Mouse (Mus musculus) lung, postnatal 0 days (tissue): ENCODE measurements at regions not wholly inside any gene's neighbourhood (a gene's known extent, or its start where the extent isn't known, plus 50 kb on each side); places are given as distances from the start of the nearest gene placed in this dataset.

Experiments
- ATAC-seq: fragments of 200-750 bp; cut with Nextera tagmentation; 2 replicates; pipeline ENCODE4 v1.8.0; 2017; ENCODE audit warnings: moderate library complexity
- DNase-seq: peaks from one replicate; pipeline ENCODE4 v3.0.0-alpha.2; 2016; ENCODE audit warnings: low spot score
- H3K27ac ChIP-seq: fragments of 300-500 bp; sonication (generic); 2 replicates; pipeline ENCODE4 v1.5.1; 2014; ENCODE audit warnings: antibody characterized with exemption, mild to moderate bottlenecking, low read length, mixed read lengths
- H3K27me3 ChIP-seq: fragments of 300-500 bp; sonication (generic); replicated peaks from 2 replicates; pipeline ENCODE4 v1.6.1; 2014; ENCODE audit warnings: low read length, mixed read lengths; ENCODE audit not compliant: insufficient read depth
- H3K36me3 ChIP-seq: fragments of 300-500 bp; sonication (generic); 2 replicates; pipeline ENCODE4 v1.6.1; 2014; ENCODE audit warnings: low read length, mixed read lengths; ENCODE audit not compliant: insufficient read depth
- H3K4me1 ChIP-seq: fragments of 300-500 bp; sonication (generic); 2 replicates; pipeline ENCODE4 v1.6.1; 2014; ENCODE audit warnings: antibody characterized with exemption, low read depth, low read length, mixed read lengths; ENCODE audit not compliant: insufficient read depth
- H3K4me2 ChIP-seq: fragments of 300-500 bp; sonication (generic); replicated peaks from 2 replicates; pipeline ENCODE4 v1.6.1; 2014; ENCODE audit warnings: low read depth, mild to moderate bottlenecking, low read length, moderate library complexity, mixed read lengths
- H3K4me3 ChIP-seq: fragments of 300-500 bp; sonication (generic); 2 replicates; pipeline ENCODE4 v1.5.1; 2014; ENCODE audit warnings: low read depth, low read length
- H3K9ac ChIP-seq: fragments of 300-500 bp; sonication (generic); replicated peaks from 2 replicates; pipeline ENCODE4 v1.6.1; 2014; ENCODE audit warnings: low read depth, mild to moderate bottlenecking
- H3K9me3 ChIP-seq: fragments of 300-500 bp; sonication (generic); 2 replicates; pipeline ENCODE4 v1.6.1; 2016; ENCODE audit warnings: low read length, mixed read lengths
- CTCF ChIP-seq: IDR thresholded peaks from 2 replicates; pipeline ENCODE4 v1.5.1; 2016; ENCODE audit warnings: antibody characterized with exemption, mild to moderate bottlenecking
- EP300 ChIP-seq: IDR thresholded peaks from 2 replicates; pipeline ENCODE4 v1.6.1; 2016; ENCODE audit warnings: antibody characterized with exemption, mild to moderate bottlenecking, control low read depth
- WGBS: fragments of 180-500 bp; shearing (Covaris S2); extraction: QIAGEN DNeasy Blood & Tissue Kit; methylation state at CpG from one replicate; pipeline ENCODE4 v1.1.7; 2014; 5-methylcytosine and 5-hydroxymethylcytosine counted together

GRCm38 (mm10) chr1:56088357-56088756, 548.9 kb downstream of the Hsfy2 start:
- Histone ChIP-seq H3K27me3 (no peaks in the 10 kb centered on the region), H3K27ac (no peak overlapping the region), H3K9me3 (no peaks in the 10 kb centered on the region), H3K36me3 (no peaks in the 10 kb centered on the region), H3K9ac (no peak overlapping the region), H3K4me1 (no peaks in the 10 kb centered on the region), H3K4me2 (no peak overlapping the region), H3K4me3 (no peak overlapping the region)
- TF ChIP-seq EP300 (no peak), CTCF (no peak)
- DNase-seq = peak; percentile 30
- ATAC-seq = no peak
- WGBS = 36% methylated on average over 1 of the region's 1 CpGs

GRCm38 (mm10) chr1:56076757-56077156, 560.5 kb downstream of the Hsfy2 start:
- Histone ChIP-seq H3K4me2 (no peak overlapping the region), H3K4me1 (no peaks in the 10 kb centered on the region), H3K27ac (no peak overlapping the region), H3K9me3 (no peaks in the 10 kb centered on the region), H3K36me3 (no peaks in the 10 kb centered on the region), H3K9ac (no peak overlapping the region), H3K4me3 (no peak overlapping the region), H3K27me3 (no peaks in the 10 kb centered on the region)
- 76% methylated on average over 1 of the region's 1 CpGs for WGBS
- DNase-seq = no peak
- no peak for ATAC-seq
- TF ChIP-seq EP300 = no peak

GRCm38 (mm10) chr1:56072255-56072654, 565.0 kb downstream of the Hsfy2 start:
- Histone ChIP-seq H3K4me2 (no peak overlapping the region), H3K9ac (no peak overlapping the region), H3K27me3 (no peaks in the 10 kb centered on the region), H3K27ac (no peak overlapping the region), H3K9me3 (no peaks in the 10 kb centered on the region), H3K4me1 (no peaks in the 10 kb centered on the region), H3K36me3 (no peaks in the 10 kb centered on the region), H3K4me3 (no peak overlapping the region)
- TF ChIP-seq CTCF = no peak
- no peak for TF ChIP-seq EP300
- ATAC-seq = no peak
- no peak for DNase-seq
- 69% methylated on average over 2 of the region's 2 CpGs for WGBS

GRCm38 (mm10) chr1:56063474-56063873, 573.8 kb downstream of the Hsfy2 start:
- no peaks in the 10 kb centered on the region for H3K36me3 ChIP-seq
- ATAC-seq = no peak
- no peak overlapping the region for H3K27ac ChIP-seq
- no peak for DNase-seq
- 58% methylated on average over 3 of the region's 3 CpGs for WGBS
- no peaks in the 10 kb centered on the region for H3K4me1 ChIP-seq
- H3K9me3 ChIP-seq = no peaks in the 10 kb centered on the region
- no peak overlapping the region for H3K4me2 ChIP-seq
- no peak overlapping the region for H3K9ac ChIP-seq
- no peaks in the 10 kb centered on the region for H3K27me3 ChIP-seq
- H3K4me3 ChIP-seq = no peak overlapping the region
- TF ChIP-seq EP300 = no peak
- no peak for TF ChIP-seq CTCF
